Mouse (Mus musculus): ENCODE results near the gene Nek3. TPM values are rescaled to one million over a fixed set of nuclear protein-coding genes. Genes with fewer than 3 reads are reported as not detected.

Nek3 gene
- 0.96 and 1.2 TPM in 2 replicates for polyA plus RNA-seq (2015; fragmentation: Nextera tagmentation; extraction: Ambion mirVana)

- H3K4me1 ChIP-seq (ENCODE audit: insufficient read depth) = peaks cover 7% of the 10 kb centered on the region
- TF ChIP-seq CTCF (IDR thresholded peaks at IDR 0.05; ENCODE audit: low read depth) (peak; percentile 76), EP300 (IDR thresholded peaks at IDR 0.05; ENCODE audit: low read depth) (0 out of 2 replicates have a peak, but pooled peaks have one; percentile 13)
- ATAC-seq = peak; percentile 98
- peak within 1 kb of the TSS; percentile 52 for H3K27ac ChIP-seq (ENCODE audit: low read depth)
- H3K36me3 ChIP-seq (replicated peaks; ENCODE audit: insufficient read depth, low read length) = peaks cover 13% of the 10 kb centered on the region
- no peaks in the 10 kb centered on the region for H3K27me3 ChIP-seq (ENCODE audit: insufficient read depth, low read length)
- DNase-seq = peak; percentile 97
- H3K9me3 ChIP-seq (ENCODE audit: low read length) = no peaks in the 10 kb centered on the region
- under 1% methylated on average over 28 of the region's 43 CpGs for WGBS (ENCODE audit: insufficient replicate concordance)
- peak within 1 kb of the TSS; percentile 78 for H3K4me2 ChIP-seq (ENCODE audit: low read depth, low read length)
- H3K4me3 ChIP-seq (ENCODE audit: low read depth, low read length) = peak within 1 kb of the TSS; percentile 66
- peak within 1 kb of the TSS; percentile 61 for H3K9ac ChIP-seq (replicated peaks)
Observed at GRCm38 (mm10) chr8:22166080-22166603, at the start of gene Nek3. Gene Nek3 (minus strand): TSS chr8:22166435.

GRCm38 (mm10) chr8:22214826-22215225 lies 48.6 kb upstream of the Nek3 start:
- Histone ChIP-seq H3K27ac (ENCODE audit: low read depth) (no peak overlapping the region), H3K9ac (replicated peaks) (no peak overlapping the region), H3K4me3 (ENCODE audit: low read depth, low read length) (no peak overlapping the region), H3K36me3 (replicated peaks; ENCODE audit: insufficient read depth, low read length) (peaks cover 42% of the 10 kb centered on the region), H3K27me3 (ENCODE audit: insufficient read depth, low read length) (no peaks in the 10 kb centered on the region), H3K9me3 (ENCODE audit: low read length) (no peaks in the 10 kb centered on the region), H3K4me2 (ENCODE audit: low read depth, low read length) (no peak overlapping the region), H3K4me1 (ENCODE audit: insufficient read depth) (no peaks in the 10 kb centered on the region)
- TF ChIP-seq EP300 (IDR thresholded peaks at IDR 0.05; ENCODE audit: low read depth) (no peak), CTCF (IDR thresholded peaks at IDR 0.05; ENCODE audit: low read depth) (no peak)
- DNase-seq = no peak
- WGBS (ENCODE audit: insufficient replicate concordance) = 92% methylated on average over 10 of the region's 10 CpGs
- no peak for ATAC-seq

GRCm38 (mm10) chr8:22209012-22209411 lies 42.8 kb upstream of the Nek3 start:
- WGBS (ENCODE audit: insufficient replicate concordance) = 22% methylated on average over 5 of the region's 5 CpGs
- Histone ChIP-seq H3K9me3 (ENCODE audit: low read length) (no peaks in the 10 kb centered on the region), H3K27ac (ENCODE audit: low read depth) (no peak overlapping the region), H3K4me2 (ENCODE audit: low read depth, low read length) (no peak overlapping the region), H3K27me3 (ENCODE audit: insufficient read depth, low read length) (no peaks in the 10 kb centered on the region), H3K4me3 (ENCODE audit: low read depth, low read length) (no peak overlapping the region), H3K4me1 (ENCODE audit: insufficient read depth) (no peaks in the 10 kb centered on the region), H3K9ac (replicated peaks) (no peak overlapping the region), H3K36me3 (replicated peaks; ENCODE audit: insufficient read depth, low read length) (peaks cover 23% of the 10 kb centered on the region)
- ATAC-seq (0 out of 2 replicates have a peak, but pooled peaks have one; percentile 25), DNase-seq (no peak)
- peak; percentile 61 for TF ChIP-seq EP300 (IDR thresholded peaks at IDR 0.05; ENCODE audit: low read depth)
- TF ChIP-seq CTCF (IDR thresholded peaks at IDR 0.05; ENCODE audit: low read depth) = no peak

GRCm38 (mm10) chr8:22207535-22207934 lies 41.3 kb upstream of the Nek3 start:
- TF ChIP-seq EP300 (IDR thresholded peaks at IDR 0.05; ENCODE audit: low read depth) = no peak
- TF ChIP-seq CTCF (IDR thresholded peaks at IDR 0.05; ENCODE audit: low read depth) = no peak
- Histone ChIP-seq H3K27me3 (ENCODE audit: insufficient read depth, low read length) (no peaks in the 10 kb centered on the region), H3K27ac (ENCODE audit: low read depth) (no peak overlapping the region), H3K9ac (replicated peaks) (no peak overlapping the region), H3K4me2 (ENCODE audit: low read depth, low read length) (no peak overlapping the region), H3K4me1 (ENCODE audit: insufficient read depth) (no peaks in the 10 kb centered on the region), H3K4me3 (ENCODE audit: low read depth, low read length) (no peak overlapping the region), H3K36me3 (replicated peaks; ENCODE audit: insufficient read depth, low read length) (peaks cover 17% of the 10 kb centered on the region), H3K9me3 (ENCODE audit: low read length) (no peaks in the 10 kb centered on the region)
- ATAC-seq = no peak
- WGBS (ENCODE audit: insufficient replicate concordance) = 48% methylated on average over 4 of the region's 4 CpGs
- DNase-seq = no peak

- TF ChIP-seq EP300 (IDR thresholded peaks at IDR 0.05; ENCODE audit: low read depth) (no peak), CTCF (IDR thresholded peaks at IDR 0.05; ENCODE audit: low read depth) (peak; percentile 28; the same call in 1 of the 2 replicates)
- H3K36me3 ChIP-seq (replicated peaks; ENCODE audit: insufficient read depth, low read length) = peaks cover 23% of the 10 kb centered on the region
- no peaks in the 10 kb centered on the region for H3K27me3 ChIP-seq (ENCODE audit: insufficient read depth, low read length)
- 97% methylated on average over 8 of the region's 8 CpGs for WGBS (ENCODE audit: insufficient replicate concordance)
- H3K27ac ChIP-seq (ENCODE audit: low read depth) = no peak overlapping the region
- no peak overlapping the region for H3K4me2 ChIP-seq (ENCODE audit: low read depth, low read length)
- no peaks in the 10 kb centered on the region for H3K9me3 ChIP-seq (ENCODE audit: low read length)
- no peak overlapping the region for H3K4me3 ChIP-seq (ENCODE audit: low read depth, low read length)
- ATAC-seq (no peak), DNase-seq (no peak)
- no peak overlapping the region for H3K9ac ChIP-seq (replicated peaks)
- H3K4me1 ChIP-seq (ENCODE audit: insufficient read depth) = peaks cover 4% of the 10 kb centered on the region
Observed at GRCm38 (mm10) chr8:22199481-22199880, 33.2 kb upstream of the Nek3 start.

GRCm38 (mm10) chr8:22197914-22198313 lies 31.7 kb upstream of the Nek3 start:
- 87% methylated on average over 6 of the region's 6 CpGs for WGBS (ENCODE audit: insufficient replicate concordance)
- no peak for ATAC-seq

More at GRCm38 (mm10) chr8:22197914-22198313, 31.7 kb upstream of the Nek3 start:
- Histone ChIP-seq H3K4me2 (ENCODE audit: low read depth, low read length) (no peak overlapping the region), H3K9ac (replicated peaks) (no peak overlapping the region), H3K27ac (ENCODE audit: low read depth) (no peak overlapping the region), H3K4me3 (ENCODE audit: low read depth, low read length) (no peak overlapping the region), H3K4me1 (ENCODE audit: insufficient read depth) (peaks cover 14% of the 10 kb centered on the region), H3K27me3 (ENCODE audit: insufficient read depth, low read length) (no peaks in the 10 kb centered on the region), H3K36me3 (replicated peaks; ENCODE audit: insufficient read depth, low read length) (peaks cover 23% of the 10 kb centered on the region), H3K9me3 (ENCODE audit: low read length) (no peaks in the 10 kb centered on the region)
- no peak for TF ChIP-seq EP300 (IDR thresholded peaks at IDR 0.05; ENCODE audit: low read depth)
- TF ChIP-seq CTCF (IDR thresholded peaks at IDR 0.05; ENCODE audit: low read depth) = no peak
- DNase-seq = no peak
